Mouse (Mus musculus) neural tube, embryonic 15.5 days (tissue): ENCODE data around the gene Kirrel3. TPM values are rescaled to one million over a fixed set of nuclear protein-coding genes. Genes with fewer than 3 reads are reported as not detected.

Experiments used
- ATAC-seq: fragments of 200-750 bp; cut with Nextera tagmentation; 2 replicates; pipeline ENCODE4 v1.8.0; 2017; ENCODE audit warnings: mild to moderate bottlenecking, moderate TSS enrichment, moderate library complexity; ENCODE audit not compliant: low FRiP score
- H3K27ac ChIP-seq: fragments of 300-500 bp; sonication (generic); replicated peaks from 2 replicates; pipeline ENCODE4 v1.5.1; 2015; ENCODE audit warnings: mild to moderate bottlenecking, inconsistent platforms
- H3K27me3 ChIP-seq: fragments of 300-500 bp; sonication (generic); replicated peaks from 2 replicates; pipeline ENCODE4 v1.6.1; 2015; ENCODE audit warnings: inconsistent platforms
- H3K36me3 ChIP-seq: fragments of 300-500 bp; sonication (generic); 2 replicates; pipeline ENCODE4 v1.6.1; 2015; ENCODE audit warnings: inconsistent platforms
- H3K4me1 ChIP-seq: fragments of 300-500 bp; sonication (generic); 2 replicates; pipeline ENCODE4 v1.6.1; 2015; ENCODE audit warnings: inconsistent platforms
- H3K4me2 ChIP-seq: fragments of 300-500 bp; sonication (generic); 2 replicates; pipeline ENCODE4 v1.6.1; 2015; ENCODE audit warnings: inconsistent platforms, mild to moderate bottlenecking, moderate library complexity
- H3K4me3 ChIP-seq: fragments of 300-500 bp; sonication (generic); replicated peaks from 2 replicates; pipeline ENCODE4 v1.5.1; 2015; ENCODE audit warnings: mild to moderate bottlenecking, inconsistent platforms
- H3K9ac ChIP-seq: fragments of 300-500 bp; sonication (generic); replicated peaks from 2 replicates; pipeline ENCODE4 v1.6.1; 2015; ENCODE audit warnings: mild to moderate bottlenecking, inconsistent platforms
- H3K9me3 ChIP-seq: fragments of 300-500 bp; sonication (generic); replicated peaks from 2 replicates; pipeline ENCODE4 v1.6.1; 2016; ENCODE audit warnings: inconsistent platforms
- WGBS: fragments of 180-500 bp; shearing (Covaris S2); methylation state at CpG from one replicate; pipeline ENCODE4 v1.1.7; 2015; ENCODE audit warnings: mixed read lengths; 5-methylcytosine and 5-hydroxymethylcytosine counted together
- polyA plus RNA-seq: library from polyadenylated mRNA; unstranded; fragments of >200 nt; fragmentation: Nextera tagmentation; extraction: Ambion mirVana; gene quantifications from 2 replicates; pipeline ENCODE4 v1.2.1, GENCODE M21; 2015

Kirrel3 gene
- polyA plus RNA-seq, 1 experiment from 2014 or later = 43.7 TPM

DNA sequence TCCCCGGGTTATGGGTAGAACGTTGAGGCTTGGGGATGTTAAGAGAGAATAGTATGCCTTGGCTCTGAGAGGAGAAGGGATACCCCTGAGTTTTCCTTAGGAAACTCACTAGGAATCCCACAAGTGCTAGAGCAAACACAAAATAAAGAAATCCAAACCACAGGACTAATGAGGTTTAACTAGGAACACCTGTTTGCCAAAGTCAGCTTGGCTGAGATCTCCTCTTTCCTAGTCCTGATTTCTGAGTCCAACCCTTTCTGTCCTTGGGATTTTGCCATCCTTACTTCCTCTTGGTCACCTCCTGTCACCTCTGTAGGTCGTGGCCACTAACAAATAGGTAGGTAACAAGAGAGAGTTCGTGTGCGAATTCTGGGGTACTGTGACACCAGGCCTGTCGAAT lies 540.6 kb downstream of the Kirrel3 start:
- Histone ChIP-seq H3K9me3 (no peaks in the 10 kb centered on the region), H3K4me1 (peaks cover 13% of the 10 kb centered on the region), H3K4me3 (no peak overlapping the region), H3K36me3 (0 out of 2 replicates have a peak, but pooled peaks cover 3% of the 10 kb centered on the region), H3K27ac (no peak overlapping the region), H3K27me3 (peaks cover 16% of the 10 kb centered on the region; the same call in 1 of the 2 replicates), H3K9ac (no peak overlapping the region), H3K4me2 (no peak overlapping the region)
- 87% methylated on average over 6 of the region's 6 CpGs for WGBS
- ATAC-seq = no peak

DNA sequence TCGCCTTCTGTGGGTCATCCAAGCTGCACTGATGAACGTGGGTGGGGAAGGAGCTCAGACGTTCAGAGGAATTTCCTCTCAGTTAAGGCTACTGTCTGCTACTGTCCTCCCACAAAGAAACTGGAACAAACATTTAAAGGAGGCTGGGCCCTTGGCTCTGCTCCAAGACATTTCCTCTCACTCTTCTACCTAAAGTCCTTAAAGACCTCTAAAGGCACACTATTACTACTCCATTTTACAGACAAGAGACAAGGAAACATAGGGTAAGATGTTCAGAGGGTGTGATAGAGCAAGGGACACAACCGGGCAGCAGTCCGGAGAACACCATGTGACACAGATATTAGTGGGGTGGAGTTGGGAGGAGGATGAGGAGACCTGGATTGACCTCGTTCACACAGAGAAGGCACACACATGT lies 541.2 kb downstream of the Kirrel3 start:
- 0 out of 2 replicates have a peak, but pooled peaks cover 3% of the 10 kb centered on the region for H3K36me3 ChIP-seq
- no peak for ATAC-seq
- 60% methylated on average over 6 of the region's 6 CpGs for WGBS

DNA sequence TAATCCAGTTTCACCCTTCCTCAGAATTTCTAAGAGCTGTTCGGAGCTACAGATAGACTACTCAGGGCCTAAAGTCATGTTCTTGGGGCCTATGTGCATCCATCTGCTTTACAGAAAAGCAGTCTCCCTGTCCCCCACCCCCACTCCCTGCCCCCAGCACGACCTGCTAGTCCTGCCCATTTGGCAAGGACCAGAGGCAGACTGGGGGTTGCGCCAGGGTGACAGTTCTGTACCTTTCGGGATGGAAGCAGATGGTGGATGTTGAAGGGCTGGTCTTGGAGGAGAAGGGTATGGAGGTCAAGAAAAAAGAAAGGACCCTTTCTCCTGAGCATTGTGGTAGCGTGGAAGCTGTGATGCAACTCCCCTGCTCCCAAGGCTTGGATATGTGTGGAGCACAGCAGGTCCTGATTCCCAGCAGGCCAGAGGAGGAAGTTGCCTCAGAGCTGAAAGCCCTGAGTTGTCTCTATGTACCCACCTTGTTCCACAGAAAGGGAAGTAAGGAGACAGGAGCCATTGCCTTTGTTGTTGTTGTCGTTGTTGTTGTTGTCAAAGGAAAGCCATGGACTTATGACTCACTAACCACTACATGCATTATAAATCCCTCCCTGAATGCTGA lies 541.8 kb downstream of the Kirrel3 start:
- Histone ChIP-seq H3K9me3 (no peaks in the 10 kb centered on the region), H3K36me3 (0 out of 2 replicates have a peak, but pooled peaks cover 3% of the 10 kb centered on the region), H3K4me3 (no peak overlapping the region), H3K9ac (no peak overlapping the region), H3K27me3 (peaks cover 16% of the 10 kb centered on the region; the same call in 1 of the 2 replicates), H3K4me1 (peaks cover 15% of the 10 kb centered on the region), H3K4me2 (no peak overlapping the region), H3K27ac (no peak overlapping the region)
- ATAC-seq = no peak
- WGBS = 83% methylated on average over 6 of the region's 6 CpGs

More for the DNA sequence above, 541.2 kb downstream of the Kirrel3 start:
- no peaks in the 10 kb centered on the region for H3K9me3 ChIP-seq
- no peak overlapping the region for H3K4me2 ChIP-seq
- H3K27ac ChIP-seq = no peak overlapping the region
- no peak overlapping the region for H3K4me3 ChIP-seq
- H3K4me1 ChIP-seq = peaks cover 15% of the 10 kb centered on the region
- no peak overlapping the region for H3K9ac ChIP-seq
- peaks cover 16% of the 10 kb centered on the region; the same call in 1 of the 2 replicates for H3K27me3 ChIP-seq

DNA sequence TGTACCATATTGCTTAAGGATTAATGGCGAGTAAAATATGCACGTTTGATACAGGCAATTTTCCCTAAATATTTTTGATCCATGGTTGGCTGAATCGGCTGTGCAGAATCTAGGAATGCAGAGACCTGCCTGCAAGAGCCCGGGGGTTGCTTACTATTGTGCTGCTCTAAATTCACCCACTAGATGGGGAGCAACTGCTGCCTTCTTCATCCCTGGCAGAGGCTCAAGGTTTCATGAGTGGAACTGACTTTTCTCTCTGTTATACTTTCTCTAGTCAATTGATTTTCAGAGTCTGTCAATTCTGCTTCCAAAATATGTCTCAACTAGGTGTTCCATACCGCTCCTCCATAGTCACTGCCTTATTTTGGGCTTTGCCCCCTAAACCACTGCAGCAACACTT lies 545.1 kb downstream of the Kirrel3 start:
- H3K4me3 ChIP-seq = no peak overlapping the region
- H3K27ac ChIP-seq = no peak overlapping the region
- H3K9ac ChIP-seq = no peak overlapping the region
- peaks cover 7% of the 10 kb centered on the region; the same call in 1 of the 2 replicates for H3K36me3 ChIP-seq
- H3K27me3 ChIP-seq = peaks cover 8% of the 10 kb centered on the region; the same call in 1 of the 2 replicates
- 0 out of 2 replicates have a peak, but pooled peaks cover 3% of the 10 kb centered on the region for H3K4me1 ChIP-seq
- no peak overlapping the region for H3K4me2 ChIP-seq
- ATAC-seq = no peak
- WGBS = 80% methylated on average over 5 of the region's 5 CpGs
- H3K9me3 ChIP-seq = no peaks in the 10 kb centered on the region

DNA sequence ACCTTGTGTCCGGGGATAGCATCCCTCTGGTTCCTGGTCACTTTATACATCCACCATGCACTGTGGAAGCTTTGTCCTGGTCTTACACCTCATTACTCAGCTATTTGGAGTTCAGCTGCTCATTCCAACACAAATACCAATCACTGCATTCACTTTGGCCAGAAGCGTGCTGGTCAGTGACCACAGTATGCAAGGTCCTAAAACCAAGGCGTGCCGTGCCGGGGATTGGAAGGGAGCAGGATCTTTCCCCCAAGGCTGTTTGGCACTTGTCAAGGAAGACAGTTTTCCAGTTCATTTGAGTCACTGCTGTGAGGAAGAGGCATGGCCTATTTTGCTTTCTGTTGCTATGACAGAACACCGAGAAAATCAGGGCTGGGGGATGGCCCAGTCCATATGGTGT lies 546.8 kb downstream of the Kirrel3 start:
- no peak overlapping the region for H3K9ac ChIP-seq
- H3K36me3 ChIP-seq = peaks cover 7% of the 10 kb centered on the region; the same call in 1 of the 2 replicates
- H3K4me2 ChIP-seq = no peak overlapping the region
- H3K4me3 ChIP-seq = no peak overlapping the region
- peaks cover 8% of the 10 kb centered on the region; the same call in 1 of the 2 replicates for H3K27me3 ChIP-seq
- 58% methylated on average over 6 of the region's 6 CpGs for WGBS
- 0 out of 2 replicates have a peak, but pooled peaks cover 3% of the 10 kb centered on the region for H3K4me1 ChIP-seq
- H3K9me3 ChIP-seq = no peaks in the 10 kb centered on the region
- ATAC-seq = no peak
- H3K27ac ChIP-seq = no peak overlapping the region

DNA sequence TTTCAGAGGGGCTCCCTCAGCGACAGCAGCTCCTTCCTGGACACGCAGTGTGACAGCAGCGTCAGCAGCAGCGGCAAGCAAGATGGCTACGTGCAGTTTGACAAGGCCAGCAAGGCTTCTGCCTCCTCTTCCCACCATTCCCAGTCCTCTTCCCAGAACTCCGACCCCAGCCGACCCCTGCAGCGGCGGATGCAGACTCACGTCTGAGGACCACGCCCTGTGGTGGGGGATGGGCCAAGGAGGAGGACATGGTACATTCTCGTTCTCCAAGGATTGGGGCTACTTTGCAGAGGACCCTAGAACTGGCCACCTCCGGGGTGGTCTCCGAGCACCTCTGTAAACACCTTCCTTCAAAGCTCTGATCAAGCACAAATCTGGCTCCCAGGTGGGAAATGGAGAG lies 549.4 kb downstream of the Kirrel3 start:
- no peak overlapping the region for H3K27ac ChIP-seq
- no peak overlapping the region for H3K9ac ChIP-seq
- H3K4me3 ChIP-seq = no peak overlapping the region
- H3K4me2 ChIP-seq = no peak overlapping the region
- peaks cover 7% of the 10 kb centered on the region; the same call in 1 of the 2 replicates for H3K36me3 ChIP-seq
- no peak for ATAC-seq
- no peaks in the 10 kb centered on the region for H3K9me3 ChIP-seq
- H3K4me1 ChIP-seq = 0 out of 2 replicates have a peak, but pooled peaks cover 3% of the 10 kb centered on the region
- peaks cover 3% of the 10 kb centered on the region; the same call in 1 of the 2 replicates for H3K27me3 ChIP-seq
- WGBS = 63% methylated on average over 14 of the region's 14 CpGs

DNA sequence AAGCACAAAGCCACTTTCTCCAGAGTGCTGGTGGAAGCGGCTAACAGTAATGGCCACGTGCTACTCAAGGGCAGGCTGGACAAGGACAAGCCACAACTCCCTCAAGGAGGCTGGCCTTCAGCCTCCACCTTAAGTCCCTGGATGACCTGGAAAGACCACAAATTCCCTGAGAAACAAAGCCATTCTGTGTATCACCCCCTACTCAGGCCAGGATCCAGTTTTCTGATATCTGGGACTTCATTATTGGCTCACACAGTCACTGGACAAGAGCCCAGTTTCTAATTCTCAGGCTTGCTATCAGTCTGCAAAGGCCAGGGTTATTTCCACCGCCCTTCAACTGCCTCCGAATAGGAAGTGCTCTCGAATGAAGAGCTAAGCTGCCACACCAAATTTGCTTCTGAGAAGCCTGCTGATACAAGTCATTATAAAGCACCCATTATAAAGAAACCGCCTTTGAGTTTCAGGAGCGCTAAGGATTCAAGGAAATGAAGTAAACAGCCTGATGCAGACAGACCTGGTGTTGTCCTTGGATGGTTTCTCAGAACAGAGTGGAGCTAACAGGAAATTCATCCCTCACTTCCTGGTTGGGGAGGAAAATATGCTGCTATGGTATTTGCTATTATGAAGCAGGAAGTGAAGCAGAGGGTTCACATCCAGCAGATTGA lies 553.4 kb downstream of the Kirrel3 start:
- Histone ChIP-seq H3K4me2 (no peak overlapping the region), H3K9me3 (no peaks in the 10 kb centered on the region), H3K4me3 (no peak overlapping the region), H3K27me3 (peaks cover 3% of the 10 kb centered on the region; the same call in 1 of the 2 replicates), H3K27ac (no peak overlapping the region; the same call in 1 of the 2 replicates), H3K9ac (no peak overlapping the region), H3K36me3 (0 out of 2 replicates have a peak, but pooled peaks cover 2% of the 10 kb centered on the region), H3K4me1 (peaks cover 6% of the 10 kb centered on the region; the same call in 1 of the 2 replicates)
- no peak for ATAC-seq
- 61% methylated on average over 7 of the region's 7 CpGs for WGBS

DNA sequence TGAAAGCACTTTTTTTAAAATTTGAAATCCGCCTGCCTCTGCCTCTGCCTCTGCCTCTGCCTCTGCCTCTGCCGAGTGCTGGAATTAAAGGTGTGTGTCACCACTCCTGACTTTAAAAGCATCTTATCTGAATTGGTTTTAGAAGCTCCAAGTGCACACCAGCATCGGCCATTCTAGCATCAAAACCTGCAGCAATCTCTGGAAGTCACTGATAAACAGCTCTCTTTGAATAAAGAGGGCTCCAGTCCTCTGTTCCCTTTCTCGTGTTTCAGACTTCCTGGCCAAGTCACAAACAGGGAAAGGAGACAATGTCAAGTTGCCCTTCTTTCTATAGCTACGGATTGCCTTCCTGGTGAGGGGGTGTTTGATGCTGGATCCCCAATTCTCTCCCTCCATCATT lies 554.2 kb downstream of the Kirrel3 start:
- Histone ChIP-seq H3K27me3 (peaks cover 2% of the 10 kb centered on the region; the same call in 1 of the 2 replicates), H3K36me3 (0 out of 2 replicates have a peak, but pooled peaks cover 2% of the 10 kb centered on the region), H3K4me1 (peaks cover 14% of the 10 kb centered on the region), H3K4me3 (no peak overlapping the region), H3K27ac (no peak overlapping the region), H3K9me3 (no peaks in the 10 kb centered on the region), H3K4me2 (no peak overlapping the region), H3K9ac (no peak overlapping the region)
- WGBS = 77% methylated on average over 5 of the region's 5 CpGs
- ATAC-seq = no peak

DNA sequence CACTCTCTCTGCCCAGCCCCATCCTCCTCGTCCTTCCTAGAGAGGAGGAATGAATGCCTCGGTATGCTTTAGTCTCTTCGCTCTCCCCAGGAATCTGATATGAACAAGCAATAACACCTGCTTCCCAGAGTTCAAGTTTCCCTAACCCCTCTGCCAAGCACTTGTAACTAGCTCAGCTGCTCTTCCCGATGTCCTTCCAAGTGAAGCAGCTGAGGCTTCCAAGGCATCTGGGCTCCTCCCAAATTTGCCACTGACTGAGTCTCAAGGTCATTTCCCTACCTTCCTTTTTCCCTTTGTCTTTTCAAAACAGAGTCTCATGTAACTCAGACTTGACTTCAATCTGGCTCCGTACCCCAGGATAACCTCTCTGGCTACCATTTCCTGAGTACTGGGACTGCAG lies 555.8 kb downstream of the Kirrel3 start:
- H3K9me3 ChIP-seq = no peaks in the 10 kb centered on the region
- H3K36me3 ChIP-seq = no peaks in the 10 kb centered on the region
- 77% methylated on average over 5 of the region's 5 CpGs for WGBS
- no peak for ATAC-seq
- H3K4me1 ChIP-seq = peaks cover 26% of the 10 kb centered on the region
- no peak overlapping the region for H3K9ac ChIP-seq
- H3K27ac ChIP-seq = no peak overlapping the region
- H3K4me2 ChIP-seq = no peak overlapping the region
- no peaks in the 10 kb centered on the region for H3K27me3 ChIP-seq
- no peak overlapping the region for H3K4me3 ChIP-seq

DNA sequence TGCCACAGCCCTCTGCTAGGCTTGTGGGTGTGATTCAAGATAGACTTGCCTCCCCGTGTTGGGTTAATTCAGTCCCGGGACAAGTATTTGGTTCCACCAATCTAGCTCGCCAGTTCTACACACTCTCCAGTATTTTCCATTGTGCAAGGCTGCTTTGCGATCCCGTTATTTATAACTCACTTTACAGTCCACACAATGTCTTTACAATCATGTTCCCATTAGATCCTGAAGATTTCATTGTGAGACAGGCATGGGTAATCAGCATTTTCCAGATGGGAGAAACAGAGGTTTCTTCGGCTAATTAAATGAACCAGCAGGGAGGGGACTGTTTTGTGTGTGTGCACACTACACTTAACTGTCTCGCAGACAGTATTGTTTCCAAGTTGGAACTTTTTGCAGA lies 557.9 kb downstream of the Kirrel3 start:
- H3K9ac ChIP-seq = no peak overlapping the region
- ATAC-seq = no peak
- H3K27me3 ChIP-seq = no peaks in the 10 kb centered on the region
- 0 out of 2 replicates have a peak overlapping the region, but pooled peaks have one; percentile 19 for H3K27ac ChIP-seq
- H3K4me2 ChIP-seq = no peak overlapping the region
- no peaks in the 10 kb centered on the region for H3K9me3 ChIP-seq
- no peaks in the 10 kb centered on the region for H3K36me3 ChIP-seq
- H3K4me3 ChIP-seq = no peak overlapping the region
- H3K4me1 ChIP-seq = peaks cover 26% of the 10 kb centered on the region
- WGBS = 14% methylated on average over 7 of the region's 7 CpGs

DNA sequence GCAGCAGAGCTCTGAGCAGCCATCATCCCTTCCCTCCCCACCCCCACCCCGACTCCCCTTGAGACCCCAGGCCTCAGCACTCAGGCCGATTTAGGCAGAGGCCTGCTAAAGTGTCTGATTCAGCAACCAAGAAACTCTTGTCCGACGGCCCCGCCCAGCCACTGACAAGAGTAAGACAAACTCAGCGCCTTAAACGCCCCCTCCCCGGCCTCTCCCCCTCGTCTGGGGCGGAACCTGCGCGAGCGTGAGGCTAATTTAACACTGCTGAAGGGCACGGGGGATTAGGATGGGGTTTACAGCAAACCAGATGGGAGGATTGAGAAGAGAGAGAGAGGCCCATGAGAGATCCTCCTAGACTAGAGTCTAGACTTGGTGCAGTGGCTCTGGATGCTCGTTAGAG lies 558.8 kb downstream of the Kirrel3 start:
- H3K27ac ChIP-seq = no peak overlapping the region; the same call in 1 of the 2 replicates
- WGBS = 15% methylated on average over 15 of the region's 15 CpGs
- H3K36me3 ChIP-seq = no peaks in the 10 kb centered on the region
- H3K4me2 ChIP-seq = no peak overlapping the region
- no peak for ATAC-seq
- peaks cover 26% of the 10 kb centered on the region for H3K4me1 ChIP-seq
- H3K9ac ChIP-seq = no peak overlapping the region
- no peak overlapping the region for H3K4me3 ChIP-seq
- H3K9me3 ChIP-seq = no peaks in the 10 kb centered on the region
- no peaks in the 10 kb centered on the region for H3K27me3 ChIP-seq
